Mouse (Mus musculus) forebrain, embryonic 14.5 days (tissue): ENCODE measurements around the gene AC129217.1. TPM values are rescaled to one million over a fixed set of nuclear protein-coding genes. Genes with fewer than 3 reads are reported as not detected.

Experiments
- ATAC-seq: fragments of 200-750 bp; cut with Nextera tagmentation; 2 replicates; pipeline ENCODE4 v1.8.0; 2017; ENCODE audit warnings: mild to moderate bottlenecking, moderate library complexity
- DNase-seq: peaks from one replicate; pipeline ENCODE4 v3.0.0-alpha.2; 2015; ENCODE audit warnings: low spot score
- H3K27ac ChIP-seq: fragments of 300-500 bp; sonication (generic); 2 replicates; pipeline ENCODE4 v1.5.1; 2014; ENCODE audit warnings: low read depth, mild to moderate bottlenecking, control low read depth, low read length, moderate library complexity
- H3K27me3 ChIP-seq: fragments of 300-500 bp; sonication (generic); replicated peaks from 2 replicates; pipeline ENCODE4 v1.6.1; 2014; ENCODE audit warnings: low read length, control low read depth, mixed read lengths; ENCODE audit not compliant: control insufficient read depth, insufficient read depth
- H3K36me3 ChIP-seq: fragments of 300-500 bp; sonication (generic); 2 replicates; pipeline ENCODE4 v1.6.1; 2014; ENCODE audit warnings: low read length, control low read depth; ENCODE audit not compliant: control insufficient read depth, insufficient read depth
- H3K4me1 ChIP-seq: fragments of 300-500 bp; sonication (generic); 2 replicates; pipeline ENCODE4 v1.6.1; 2014; ENCODE audit warnings: antibody characterized with exemption, low read length, control low read depth; ENCODE audit not compliant: control insufficient read depth, insufficient read depth
- H3K4me2 ChIP-seq: fragments of 300-500 bp; sonication (generic); 2 replicates; pipeline ENCODE4 v1.6.1; 2014; ENCODE audit warnings: mild to moderate bottlenecking, control low read depth, low read length
- H3K4me3 ChIP-seq: fragments of 300-500 bp; sonication (generic); 2 replicates; pipeline ENCODE4 v1.5.1; 2014; ENCODE audit warnings: low read depth, low read length, control low read depth
- H3K9ac ChIP-seq: fragments of 300-500 bp; sonication (generic); 2 replicates; pipeline ENCODE4 v1.6.1; 2014; ENCODE audit warnings: mild to moderate bottlenecking, low read length, control low read depth, moderate library complexity
- H3K9me3 ChIP-seq: fragments of 300-500 bp; sonication (generic); replicated peaks from 2 replicates; pipeline ENCODE4 v1.6.1; 2016; ENCODE audit warnings: low read length, control low read depth, mixed read lengths; ENCODE audit not compliant: control insufficient read depth
- WGBS: fragments of 180-500 bp; shearing (Covaris S2); extraction: QIAGEN DNeasy Blood & Tissue Kit; methylation state at CpG from one replicate; pipeline ENCODE4 v1.1.7; 2014; 5-methylcytosine and 5-hydroxymethylcytosine counted together
- microRNA-seq: library from miRNA; unstranded; fragments of <30 nt; microRNA quantifications from one replicate; pipeline ENCODE4, GENCODE M21; 2016
- polyA plus RNA-seq: library from polyadenylated mRNA; unstranded; fragments of >200 nt; fragmentation: Nextera tagmentation; extraction: Ambion mirVana; gene quantifications from 2 replicates; pipeline ENCODE4 v1.2.1, GENCODE M21; 2014

AC129217.1 gene
- polyA plus RNA-seq, 1 experiment from 2014 or later = not detected

DNA sequence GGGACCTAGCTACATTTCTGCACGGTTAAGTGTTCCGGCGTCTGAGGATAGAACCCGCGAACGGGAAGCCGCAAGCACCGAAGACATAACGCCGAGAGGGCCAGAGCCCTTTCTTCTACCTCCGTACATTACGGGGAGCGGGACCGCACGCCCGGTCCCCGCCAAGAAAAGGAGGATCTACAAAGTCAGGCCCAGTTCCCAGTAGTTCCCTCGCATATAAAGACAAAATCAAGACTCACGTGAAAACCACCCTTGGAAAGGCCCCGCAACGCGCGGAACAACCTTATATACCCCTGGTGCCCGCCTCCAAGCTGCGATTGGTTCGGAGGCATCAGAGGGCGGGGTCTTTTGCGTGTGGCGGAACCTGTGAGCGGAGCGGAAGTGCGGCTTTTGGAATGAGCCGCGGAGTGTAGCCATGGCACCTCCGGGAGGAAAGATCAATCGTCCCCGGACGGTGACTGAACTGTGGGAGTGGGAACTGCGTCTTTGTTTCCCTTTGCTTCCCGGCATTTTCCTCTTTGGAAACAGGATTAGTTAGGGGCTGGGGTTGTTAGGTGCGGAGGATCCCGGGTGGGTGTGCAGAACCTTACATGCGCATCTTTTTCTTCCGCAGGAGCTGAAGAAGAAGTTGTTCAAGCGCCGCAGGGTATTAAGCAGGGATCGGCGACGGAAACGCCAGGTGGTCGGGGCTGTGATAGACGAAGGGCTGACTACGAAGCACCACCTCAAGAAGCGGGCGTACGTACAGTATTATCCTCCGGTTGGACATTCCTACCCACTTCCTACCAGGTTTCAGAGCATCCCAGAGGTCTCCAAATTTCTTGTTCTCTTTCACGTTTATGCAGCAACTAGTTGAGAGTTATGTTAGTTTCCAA lies 59.2 kb downstream of the AC129217.1 start, which contains the start of the genes 1810009A15Rik and Gm49416:
TSS of gene 1810009A15Rik (plus strand) at position 343 of the 875 bp plus-strand sequence.
TSS of gene Gm49416 (plus strand) at position 416 of the 875 bp plus-strand sequence.
- H3K27ac ChIP-seq = peak within 1 kb of the TSS; percentile 76
- H3K4me2 ChIP-seq = peak within 1 kb of the TSS; percentile 76
- ATAC-seq (peak; percentile 97), DNase-seq (peak; percentile 99)
- WGBS = under 1% methylated on average over 58 of the region's 58 CpGs
- H3K9ac ChIP-seq = peak within 1 kb of the TSS; percentile 77
- no peaks in the 10 kb centered on the region for H3K9me3 ChIP-seq
- H3K4me3 ChIP-seq = peak within 1 kb of the TSS; percentile 67
- H3K4me1 ChIP-seq = peaks cover 12% of the 10 kb centered on the region
- peaks cover 7% of the 10 kb centered on the region; the same call in 1 of the 2 replicates for H3K36me3 ChIP-seq
- no peaks in the 10 kb centered on the region for H3K27me3 ChIP-seq

Small RNAs within 50 kb of the gene (microRNA-seq; reads per million reads assigned to microRNA genes)
- gene Mir5136 = 0.40 reads per million

Other genes with a start within 250 kb of the AC129217.1 start
- 4.8 and 6.9 TPM in 2 replicates for gene Slc22a8, start 238.5 kb upstream of the AC129217.1 start, polyA plus RNA-seq
- 4.7 and 7.4 TPM in 2 replicates for gene Slc22a6, start 211.7 kb upstream of the AC129217.1 start, polyA plus RNA-seq
- 1.7 and 3.1 TPM in 2 replicates for gene Chrm1, start 166.0 kb upstream of the AC129217.1 start, polyA plus RNA-seq
- gene Slc3a2, start 106.4 kb upstream of the AC129217.1 start, polyA plus RNA-seq = 179 and 200 TPM in 2 replicates
- gene Wdr74, start 93.9 kb upstream of the AC129217.1 start, polyA plus RNA-seq = 109 and 111 TPM in 2 replicates
- gene 1700092M07Rik, start 89.1 kb upstream of the AC129217.1 start, polyA plus RNA-seq = 0.77 and 1.1 TPM in 2 replicates
- 104 and 105 TPM in 2 replicates for gene Stx5a, start 88.4 kb upstream of the AC129217.1 start, polyA plus RNA-seq
- 162 and 178 TPM in 2 replicates for gene Nxf1, start 72.7 kb upstream of the AC129217.1 start, polyA plus RNA-seq
- gene Tmem223, start 58.8 kb upstream of the AC129217.1 start, polyA plus RNA-seq = 273 and 345 TPM in 2 replicates
- gene Tmem179b, start 55.3 kb upstream of the AC129217.1 start, polyA plus RNA-seq = 30.8 and 41.4 TPM in 2 replicates
- 18.3 and 19.7 TPM in 2 replicates for gene Taf6l, start 43.4 kb upstream of the AC129217.1 start, polyA plus RNA-seq
- gene Polr2g, start 31.2 kb upstream of the AC129217.1 start, polyA plus RNA-seq = 171 and 189 TPM in 2 replicates
- gene Zbtb3, start 27.2 kb upstream of the AC129217.1 start, polyA plus RNA-seq = 9.0 and 9.7 TPM in 2 replicates
- 50.7 and 65.3 TPM in 2 replicates for gene Ttc9c, start 10.4 kb upstream of the AC129217.1 start, polyA plus RNA-seq
- gene Hnrnpul2, start 9.8 kb upstream of the AC129217.1 start, polyA plus RNA-seq = 7.2 and 7.4 TPM in 2 replicates
- 66.0 and 77.8 TPM in 2 replicates for gene Bscl2, start 7.7 kb downstream of the AC129217.1 start, polyA plus RNA-seq
- 346 and 353 TPM in 2 replicates for gene Gng3, start 9.4 kb downstream of the AC129217.1 start, polyA plus RNA-seq
- gene Lrrn4cl, start 21.0 kb downstream of the AC129217.1 start, polyA plus RNA-seq = 0.15 and 0.29 TPM in 2 replicates
- gene Ubxn1, start 41.7 kb downstream of the AC129217.1 start, polyA plus RNA-seq = 173 and 184 TPM in 2 replicates
- 57.0 and 66.4 TPM in 2 replicates for gene Uqcc3, start 51.1 kb downstream of the AC129217.1 start, polyA plus RNA-seq
- 44.2 and 59.1 TPM in 2 replicates for gene Lbhd1, start 54.0 kb downstream of the AC129217.1 start, polyA plus RNA-seq
- not detected in 2 replicates for gene Gm49403, start 54.2 kb downstream of the AC129217.1 start, polyA plus RNA-seq
- 63.7 and 77.6 TPM in 2 replicates for gene 1810009A15Rik, start 59.1 kb downstream of the AC129217.1 start, polyA plus RNA-seq
- gene Gm49416, start 59.2 kb downstream of the AC129217.1 start, polyA plus RNA-seq = not detected in 2 replicates
- gene Ints5, start 63.2 kb downstream of the AC129217.1 start, polyA plus RNA-seq = 25.0 and 32.1 TPM in 2 replicates
- gene Ganab, start 68.3 kb downstream of the AC129217.1 start, polyA plus RNA-seq = 73.3 and 78.9 TPM in 2 replicates
- 53.3 and 67.0 TPM in 2 replicates for gene B3gat3, start 90.6 kb downstream of the AC129217.1 start, polyA plus RNA-seq
- gene Rom1, start 99.6 kb downstream of the AC129217.1 start, polyA plus RNA-seq = 0.93 and 0.99 TPM in 2 replicates
- gene Eml3, start 99.8 kb downstream of the AC129217.1 start, polyA plus RNA-seq = 4.1 and 5.4 TPM in 2 replicates
- gene Mta2, start 112.1 kb downstream of the AC129217.1 start, polyA plus RNA-seq = 57.1 and 57.4 TPM in 2 replicates
- gene Tut1, start 124.1 kb downstream of the AC129217.1 start, polyA plus RNA-seq = 24.2 and 26.4 TPM in 2 replicates
- gene Eef1g, start 137.3 kb downstream of the AC129217.1 start, polyA plus RNA-seq = 356 and 360 TPM in 2 replicates
- gene Ahnak, start 159.5 kb downstream of the AC129217.1 start, polyA plus RNA-seq = 2.6 and 4.5 TPM in 2 replicates